Mouse (Mus musculus) brain, adult 10 weeks (tissue): ENCODE measurements around the gene Otol1. TPM values are rescaled to one million over a fixed set of nuclear protein-coding genes. Genes with fewer than 3 reads are reported as not detected.

Source experiments
- polyA plus RNA-seq: library from polyadenylated mRNA; stranded (reverse); fragments of 350-450 nt; fragmentation: Illumina TruSeq; extraction: RNeasy Lipid Tissue Mini Kit (QIAGEN cat#74804); gene quantifications from one replicate; pipeline ENCODE4 v1.2.3, GENCODE M21; 2015; ENCODE audit warnings: low read depth, low replicate concordance

Gene Otol1
- not detected for polyA plus RNA-seq

DNA sequence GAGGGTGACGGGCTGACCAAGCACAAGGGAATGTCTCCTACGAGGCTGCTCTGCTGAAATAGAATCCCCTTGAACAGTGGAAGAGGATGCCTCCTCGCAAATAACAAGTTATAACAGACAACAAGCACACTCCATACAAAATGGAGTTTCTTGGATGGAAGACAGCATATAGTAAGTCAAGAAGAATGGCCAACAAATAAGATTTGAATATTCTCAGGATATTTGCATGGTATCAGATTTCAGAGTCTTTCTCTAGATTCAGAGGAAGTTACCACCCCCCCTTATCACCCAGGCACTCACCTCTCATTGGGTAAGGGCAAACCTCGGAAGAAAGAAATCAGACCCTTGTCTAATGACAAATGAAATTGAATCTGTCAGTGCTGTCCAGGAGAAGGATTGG, at the start of gene Otol1:
TSS of gene Otol1 (plus strand) at position 301 of the 400 bp plus-strand sequence.

Other genes with a start within 250 kb of the Otol1 start
- gene Sptssb, start 147.7 kb upstream of the Otol1 start, polyA plus RNA-seq, result 9.6 TPM